ENCODE assay signal across 11 mouse cellular contexts in genomic region chr7:45335056-45335455, GRCm38 (mm10). TPM values are rescaled to one million over a fixed set of nuclear protein-coding genes. Genes with fewer than 3 reads are reported as not detected.
A peak's percentile ranks its signal among the peaks of the same experiment; 100 is the strongest.
DNase-seq lines count a peak whose midpoint lies in the region; ATAC-seq and TF ChIP-seq lines count a peak whose summit lies in the region.
"Had no signal": no experiment of that assay in that cellular context is flagged by ENCODE, and none has a peak within 500 bp of the region (broad histone marks: within the 10 kb centered on the region; RNA-seq: fewer than 3 reads in every experiment).

Gene Hrc, plus strand, starts transcription at chr7:45335290.

- H3K9me3 ChIP-seq in kidney, embryonic 16.5 days (ENCODE audit: low read length): no peaks in the 10 kb centered on the region

- no peak for DNase-seq in kidney, postnatal 14 days
- peak; percentile 47 to 64 for DNase-seq in gastrocnemius, adult 8-10 months (ENCODE audit: low spot score in 2 of 2)
- peak; percentile 54 for DNase-seq in heart, postnatal 4 days
- no peak for DNase-seq in left cerebral cortex, adult 9 months (ENCODE audit: low spot score in 2 of 2)
- DNase-seq in right cerebral cortex, postnatal 4 days: no peak
- DNase-seq in layer of hippocampus, postnatal 25 days (ENCODE audit: extremely low spot score in 1 of 2, low spot score in 1 of 2): no peak
- DNase-seq: adrenal gland, postnatal 36 days had no signal

- peak within 1 kb of the TSS; percentile 88 for H3K27ac ChIP-seq in kidney, embryonic 16.5 days (ENCODE audit: low read length)
- H3K27ac ChIP-seq: liver, embryonic 14.5 days had no signal

- WGBS in kidney, embryonic 16.5 days: 33% methylated on average over 4 of the region's 5 CpGs

- 0 out of 2 replicates have a peak within 1 kb of the TSS, but pooled peaks have one; percentile 14 for H3K9ac ChIP-seq in kidney, embryonic 16.5 days (replicated peaks; ENCODE audit: low read length)
- H3K9ac ChIP-seq: liver, embryonic 14.5 days had no signal

- ATAC-seq in kidney, embryonic 16.5 days (ENCODE audit: low FRiP score, low TSS enrichment): no peak

- peak; percentile 53 for TF ChIP-seq POLR2A in myocyte (IDR thresholded peaks at IDR 0.05; ENCODE audit: insufficient read length, low read depth)

- H3K4me3 ChIP-seq in kidney, embryonic 16.5 days (ENCODE audit: low read length): no peak within 1 kb of the TSS
- peak within 1 kb of the TSS; percentile 65 for H3K4me3 ChIP-seq in myocyte

- H3ac ChIP-seq in myocyte (ENCODE audit: control insufficient read depth, insufficient read length): no peak within 1 kb of the TSS

- H3K27me3 ChIP-seq in kidney, embryonic 16.5 days (ENCODE audit: insufficient read depth, low read length): no peaks in the 10 kb centered on the region
- H3K27me3 ChIP-seq in myocyte (ENCODE audit: control insufficient read depth, insufficient read depth, insufficient read length): no peaks in the 10 kb centered on the region

- H3K4me1 ChIP-seq in kidney, embryonic 16.5 days (ENCODE audit: insufficient read depth, low read length): peaks cover 49% of the 10 kb centered on the region

- H3K36me3 ChIP-seq in kidney, embryonic 16.5 days (ENCODE audit: insufficient read depth, low read length): no peaks in the 10 kb centered on the region
- no peaks in the 10 kb centered on the region for H3K36me3 ChIP-seq in myocyte (ENCODE audit: control insufficient read depth, insufficient read depth)

- peak within 1 kb of the TSS; percentile 84 for H3K4me2 ChIP-seq in kidney, embryonic 16.5 days (replicated peaks; ENCODE audit: low read depth, low read length)
- peak within 1 kb of the TSS; percentile 100 for H3K4me2 ChIP-seq in myocyte (ENCODE audit: low read depth)

- H3K79me2 ChIP-seq in myocyte (ENCODE audit: control insufficient read depth, insufficient read depth): no peaks in the 10 kb centered on the region

TF ChIP-seq in myocyte, 11 proteins besides CTCF, POLR2A, EP300 and RAD21:
- TF ChIP-seq E2F4 (IDR thresholded peaks at IDR 0.05; ENCODE audit: insufficient read depth) (no peak), REST (IDR thresholded peaks at IDR 0.05; ENCODE audit: insufficient read depth, insufficient read length) (no peak), MYOG (IDR thresholded peaks at IDR 0.05; ENCODE audit: control insufficient read depth in 1 of 3, insufficient read depth in 1 of 3, insufficient read length in 2 of 3, low read depth in 2 of 3) (peak; percentile 7 to 52 (median 23)), TCF12 (IDR thresholded peaks at IDR 0.05; ENCODE audit: insufficient read depth, poor library complexity, severe bottlenecking) (peak; percentile 2), MYOD1 (IDR thresholded peaks at IDR 0.05; ENCODE audit: control insufficient read depth in 1 of 3, insufficient read length in 2 of 3, low read depth in 2 of 3) (peak in 2 of 3 experiments; percentile 19 to 57), SRF (IDR thresholded peaks at IDR 0.05; ENCODE audit: control insufficient read depth, insufficient read length, low read depth) (no peak), MAX (IDR thresholded peaks at IDR 0.05; ENCODE audit: low read depth) (no peak), USF1 (IDR thresholded peaks at IDR 0.05; ENCODE audit: low read depth) (no peak), CEBPB (IDR thresholded peaks at IDR 0.05; ENCODE audit: insufficient read depth, poor library complexity, severe bottlenecking) (no peak), TCF3 (IDR thresholded peaks at IDR 0.05; ENCODE audit: insufficient read length, low read depth) (no peak), POLR2AphosphoS2 (IDR thresholded peaks at IDR 0.05; ENCODE audit: insufficient read length, low read depth) (peak; percentile 58)

RNA-seq across cellular contexts. Expression of gene Hrc, which starts in this region (rescaled TPM):
- polyA plus RNA-seq in kidney, embryonic 16.5 days (2015; fragmentation: Nextera tagmentation; extraction: Ambion mirVana): 1.7 and 1.8 TPM in 2 replicates
- 100 to 1,000 TPM; 700 to 858 (median 833) TPM for total RNA-seq in gastrocnemius, adult 8-10 months (2022)
- total RNA-seq in heart, postnatal 4 days (2021): 100 to 1,000 TPM; 182 to 202 TPM
- 173 TPM for polyA plus RNA-seq in myocyte (2012; fragmentation: generic; extraction: Trizol)
- under 1 TPM in 1 of 2 experiments, not detected in 1; 0.17 TPM for total RNA-seq in layer of hippocampus, postnatal 25 days (2021)
- polyA plus RNA-seq: erythroblast, embryonic 14.5 days had no signal

Comparison
In these comparisons a context has a peak if more than half of its experiments do, and no peak if none do; other contexts are left out.
1. RNA of gene Hrc (total RNA-seq): 700 to 858 TPM in gastrocnemius, adult 8-10 months and 182 to 202 TPM in heart, postnatal 4 days; 0.17 TPM in layer of hippocampus, postnatal 25 days; every median in the first group is over 100 times any median in the second.
2. RNA of gene Hrc (polyA plus RNA-seq): 173 TPM in myocyte (single experiment); 1.7 to 1.8 TPM in kidney, embryonic 16.5 days; every median in the first group is over 10 times any median in the second.
3. DNase-seq: peak in gastrocnemius, adult 8-10 months (2 of 2) and heart, postnatal 4 days (single experiment); none in kidney, postnatal 14 days (single experiment), left cerebral cortex, adult 9 months (0 of 2), right cerebral cortex, postnatal 4 days (single experiment) and layer of hippocampus, postnatal 25 days (0 of 2).